Comparison of ENCODE assay signal across 23 mouse cellular contexts in genomic region chr4:59642657-59643056, GRCm38 (mm10). TPM values are rescaled to one million over a fixed set of nuclear protein-coding genes. Genes with fewer than 3 reads are reported as not detected.
DNase-seq lines count a peak whose midpoint lies in the region; ATAC-seq and TF ChIP-seq lines count a peak whose summit lies in the region.
"Had no signal": no experiment of that assay in that cellular context is flagged by ENCODE, and none has a peak within 500 bp of the region (broad histone marks: within the 10 kb centered on the region; RNA-seq: fewer than 3 reads in every experiment).

No protein-coding gene starts in this region.

- TF ChIP-seq CTCF in kidney, adult 2 months (conservative IDR thresholded peaks at IDR 0.05; ENCODE audit: insufficient read depth, insufficient read length, low read depth, low read length) = no peak
- TF ChIP-seq CTCF in kidney, postnatal 0 days (IDR thresholded peaks at IDR 0.05; ENCODE audit: low read depth) = no peak

- 0 out of 2 replicates have a peak overlapping the region, but pooled peaks have one; percentile 31 for H3K27ac ChIP-seq in kidney, adult 2 months (ENCODE audit: insufficient read depth, low read depth, low read length)
- 0 out of 2 replicates have a peak overlapping the region, but pooled peaks have one; percentile 20 for H3K27ac ChIP-seq in liver, embryonic 12.5 days
- H3K27ac ChIP-seq in kidney, postnatal 0 days = peak overlapping the region; percentile 66; the same call in 1 of the 2 replicates
- H3K27ac ChIP-seq: embryonic facial prominence, embryonic 12.5 days; embryonic facial prominence, embryonic 15.5 days; gastrocnemius, adult 2 months; heart, adult 2 months; hindbrain, embryonic 12.5 days; hindbrain, embryonic 15.5 days had no signal

- no peak for ATAC-seq in liver, embryonic 12.5 days
- ATAC-seq in kidney, postnatal 0 days (replicated peaks; ENCODE audit: low FRiP score, low read depth) = peak; percentile 57; the same call in 1 of the 2 replicates
- ATAC-seq: CD4-positive, CD25-positive, alpha-beta regulatory T cell, adult 4 months; forebrain, embryonic 14.5 days; forebrain, postnatal 0 days had no signal

- no peaks in the 10 kb centered on the region for H3K36me3 ChIP-seq in kidney, adult 2 months (ENCODE audit: control insufficient read depth, insufficient read depth, low read length)
- H3K36me3 ChIP-seq in liver, embryonic 12.5 days = no peaks in the 10 kb centered on the region
- H3K36me3 ChIP-seq in kidney, postnatal 0 days (ENCODE audit: insufficient read depth, low read length) = no peaks in the 10 kb centered on the region
- H3K36me3 ChIP-seq: embryonic facial prominence, embryonic 12.5 days; embryonic facial prominence, embryonic 15.5 days; hindbrain, embryonic 12.5 days; hindbrain, embryonic 15.5 days had no signal

- H3K9ac ChIP-seq in liver, embryonic 12.5 days = no peak overlapping the region
- H3K9ac ChIP-seq in kidney, postnatal 0 days (ENCODE audit: low read depth, low read length) = no peak overlapping the region
- H3K9ac ChIP-seq: embryonic facial prominence, embryonic 12.5 days; embryonic facial prominence, embryonic 15.5 days; forebrain, postnatal 0 days; hindbrain, embryonic 12.5 days; hindbrain, embryonic 15.5 days had no signal

- H3K4me3 ChIP-seq in kidney, adult 2 months (ENCODE audit: insufficient read depth, low read depth, low read length) = no peak overlapping the region
- H3K4me3 ChIP-seq in liver, embryonic 12.5 days = no peak overlapping the region
- H3K4me3 ChIP-seq in kidney, postnatal 0 days (replicated peaks; ENCODE audit: low read depth, low read length) = no peak overlapping the region
- H3K4me3 ChIP-seq: embryonic facial prominence, embryonic 12.5 days; embryonic facial prominence, embryonic 15.5 days; gastrocnemius, adult 2 months; heart, adult 2 months; hindbrain, embryonic 12.5 days; hindbrain, embryonic 15.5 days had no signal

- WGBS in kidney, adult 2 months = 38% methylated on average over 2 of the region's 2 CpGs
- 75% methylated on average over 2 of the region's 2 CpGs for WGBS in liver, embryonic 12.5 days (ENCODE audit: insufficient replicate concordance)
- WGBS in kidney, postnatal 0 days = 58% methylated on average over 2 of the region's 2 CpGs

- H3K4me2 ChIP-seq in liver, embryonic 12.5 days = no peak overlapping the region
- H3K4me2 ChIP-seq in kidney, postnatal 0 days (ENCODE audit: low read length) = no peak overlapping the region
- H3K4me2 ChIP-seq: embryonic facial prominence, embryonic 12.5 days; embryonic facial prominence, embryonic 15.5 days; heart, embryonic 11.5 days; hindbrain, embryonic 12.5 days; hindbrain, embryonic 15.5 days had no signal

- H3K27me3 ChIP-seq in kidney, adult 2 months (replicated peaks; ENCODE audit: control insufficient read depth, insufficient read depth, low read length) = no peaks in the 10 kb centered on the region
- H3K27me3 ChIP-seq in liver, embryonic 12.5 days (replicated peaks) = no peaks in the 10 kb centered on the region
- H3K27me3 ChIP-seq in kidney, postnatal 0 days (ENCODE audit: insufficient read depth, low read length) = no peaks in the 10 kb centered on the region
- H3K27me3 ChIP-seq: embryonic facial prominence, embryonic 12.5 days; embryonic facial prominence, embryonic 15.5 days; hindbrain, embryonic 12.5 days; hindbrain, embryonic 15.5 days had no signal

- H3K4me1 ChIP-seq in kidney, adult 2 months (ENCODE audit: control insufficient read depth, insufficient read depth, low read length) = peaks cover 21% of the 10 kb centered on the region
- peaks cover 89% of the 10 kb centered on the region for H3K4me1 ChIP-seq in liver, embryonic 12.5 days
- H3K4me1 ChIP-seq in kidney, postnatal 0 days (replicated peaks; ENCODE audit: insufficient read depth, low read length) = peaks cover 30% of the 10 kb centered on the region
- H3K4me1 ChIP-seq: embryonic facial prominence, embryonic 12.5 days had no signal

- intact Hi-C loops in gastrocnemius, postnatal 36 days (cut with DNase I) = no loop called here

- no peak for TF ChIP-seq POLR2A in kidney, adult 2 months (IDR thresholded peaks at IDR 0.05; ENCODE audit: low read depth, low read length)

- DNase-seq in kidney, adult 2 months = peak; percentile 65
- DNase-seq in kidney, postnatal 25 days = no peak
- no peak for DNase-seq in liver
- no peak for DNase-seq in kidney, postnatal 0 days (ENCODE audit: low spot score)
- no peak for DNase-seq in gastrocnemius, postnatal 36 days
- DNase-seq: adrenal gland, adult 2 months; adrenal gland, postnatal 14 days; cerebellum, adult 11 months; cerebellum, adult 2 months; cerebellum, adult 9-11 months; cerebellum, postnatal 25 days; forebrain, postnatal 0 days; gastrocnemius, adult 2 months; gastrocnemius, postnatal 14 days; heart, adult 2 months had no signal

- H3K9me3 ChIP-seq in liver, embryonic 12.5 days (replicated peaks) = no peaks in the 10 kb centered on the region
- no peaks in the 10 kb centered on the region for H3K9me3 ChIP-seq in kidney, postnatal 0 days (replicated peaks; ENCODE audit: low read length)
- H3K9me3 ChIP-seq: embryonic facial prominence, embryonic 12.5 days; embryonic facial prominence, embryonic 15.5 days; hindbrain, embryonic 12.5 days; hindbrain, embryonic 15.5 days had no signal

RNA-seq across cellular contexts. Expression of gene E130308A19Rik, which starts 16.6 kb away (rescaled TPM):
- 9.6 and 10.8 TPM in 2 replicates for polyA plus RNA-seq in kidney, adult 2 months (2012; rRNA removed)
- polyA plus RNA-seq in liver, embryonic 12.5 days (2016; fragmentation: Nextera tagmentation; extraction: Ambion mirVana) = 12.8 and 14.8 TPM in 2 replicates
- 29.0 and 30.7 TPM in 2 replicates for polyA plus RNA-seq in kidney, postnatal 0 days (2015; fragmentation: Nextera tagmentation; extraction: Ambion mirVana)
- total RNA-seq in gastrocnemius, postnatal 36 days (2021) = 1 to 10 TPM; 3.1 to 4.5 TPM
